7 mouse cellular contexts compared by ENCODE assay signal in genomic region chr15:79688268-79688956, GRCm38 (mm10). TPM values are rescaled to one million over a fixed set of nuclear protein-coding genes. Genes with fewer than 3 reads are reported as not detected.
DNase-seq lines count a peak whose midpoint lies in the region; ATAC-seq and TF ChIP-seq lines count a peak whose summit lies in the region.

No protein-coding gene starts in this region.

- intact Hi-C loops in left cerebral cortex, postnatal 10 days (cut with DNase I) = no loop called here

- peak overlapping the region; percentile 58; the same call in 1 of the 2 replicates for H3K9ac ChIP-seq in lung, postnatal 0 days (replicated peaks; ENCODE audit: low read depth)
- H3K9ac ChIP-seq in limb, embryonic 12.5 days (replicated peaks) = peak overlapping the region; percentile 93

- peak overlapping the region; percentile 66 for H3K4me2 ChIP-seq in lung, postnatal 0 days (replicated peaks; ENCODE audit: low read depth, low read length)
- peak overlapping the region; percentile 80 for H3K4me2 ChIP-seq in limb, embryonic 12.5 days

- H3K27ac ChIP-seq in lung, postnatal 0 days (ENCODE audit: low read length) = peak overlapping the region; percentile 98
- H3K27ac ChIP-seq in forebrain, embryonic 10.5 days = peak overlapping the region; percentile 93
- peak overlapping the region; percentile 97 for H3K27ac ChIP-seq in limb, embryonic 12.5 days
- peak overlapping the region; percentile 90 for H3K27ac ChIP-seq in small intestine, adult 2 months (ENCODE audit: insufficient read depth, low read depth, low read length)

- no peaks in the 10 kb centered on the region for H3K36me3 ChIP-seq in lung, postnatal 0 days (ENCODE audit: insufficient read depth, low read length)
- peaks cover 8% of the 10 kb centered on the region; the same call in 1 of the 2 replicates for H3K36me3 ChIP-seq in forebrain, embryonic 10.5 days (replicated peaks)
- no peaks in the 10 kb centered on the region for H3K36me3 ChIP-seq in limb, embryonic 12.5 days
- no peaks in the 10 kb centered on the region for H3K36me3 ChIP-seq in small intestine, adult 2 months (ENCODE audit: control insufficient read depth, insufficient read depth, low read length)

- H3K4me3 ChIP-seq in lung, postnatal 0 days (ENCODE audit: low read depth, low read length) = peak overlapping the region; percentile 63
- H3K4me3 ChIP-seq in forebrain, embryonic 10.5 days = peak overlapping the region; percentile 96
- H3K4me3 ChIP-seq in limb, embryonic 12.5 days (replicated peaks) = peak overlapping the region; percentile 88
- peak overlapping the region; percentile 80 for H3K4me3 ChIP-seq in small intestine, adult 2 months (ENCODE audit: low read depth, low read length)

- peak; percentile 54 for TF ChIP-seq EP300 in lung, postnatal 0 days (IDR thresholded peaks at IDR 0.05)

- no peak for DNase-seq in lung, postnatal 0 days (ENCODE audit: low spot score)
- DNase-seq in lung, postnatal 25 days (ENCODE audit: low spot score) = no peak
- DNase-seq in forebrain, embryonic 10.5 days (ENCODE audit: extremely low spot score, low spot score) = no peak
- no peak for DNase-seq in left cerebral cortex, postnatal 10 days (ENCODE audit: extremely low spot score in 1 of 2, low spot score in 2 of 2)
- DNase-seq in cerebellum, postnatal 36 days = no peak

- no peak for TF ChIP-seq CTCF in lung, postnatal 0 days (IDR thresholded peaks at IDR 0.05)
- TF ChIP-seq CTCF in small intestine, adult 2 months (IDR thresholded peaks at IDR 0.05; ENCODE audit: extremely low read depth, insufficient read length, insufficient replicate concordance, low read depth, low read length) = no peak

- H3K9me3 ChIP-seq in lung, postnatal 0 days (ENCODE audit: low read length) = no peaks in the 10 kb centered on the region
- no peaks in the 10 kb centered on the region for H3K9me3 ChIP-seq in forebrain, embryonic 10.5 days
- no peaks in the 10 kb centered on the region for H3K9me3 ChIP-seq in limb, embryonic 12.5 days

- H3K27me3 ChIP-seq in lung, postnatal 0 days (replicated peaks; ENCODE audit: insufficient read depth, low read length) = no peaks in the 10 kb centered on the region
- peaks cover 4% of the 10 kb centered on the region; the same call in 1 of the 2 replicates for H3K27me3 ChIP-seq in forebrain, embryonic 10.5 days (ENCODE audit: poor library complexity, severe bottlenecking)
- H3K27me3 ChIP-seq in limb, embryonic 12.5 days = no peaks in the 10 kb centered on the region
- no peaks in the 10 kb centered on the region for H3K27me3 ChIP-seq in small intestine, adult 2 months (ENCODE audit: control insufficient read depth, insufficient read depth, low read length)

- ATAC-seq in lung, postnatal 0 days = no peak
- ATAC-seq in limb, embryonic 12.5 days (ENCODE audit: insufficient number of reproducible peaks, insufficient read depth, low FRiP score, low TSS enrichment, low read depth) = no peak

- H3K4me1 ChIP-seq in lung, postnatal 0 days (ENCODE audit: insufficient read depth, low read depth, low read length) = peaks cover 27% of the 10 kb centered on the region
- H3K4me1 ChIP-seq in forebrain, embryonic 10.5 days = peaks cover 82% of the 10 kb centered on the region
- peaks cover 55% of the 10 kb centered on the region for H3K4me1 ChIP-seq in limb, embryonic 12.5 days (replicated peaks)
- H3K4me1 ChIP-seq in small intestine, adult 2 months (ENCODE audit: control insufficient read depth, insufficient read depth, insufficient read length, low read length) = peaks cover 26% of the 10 kb centered on the region; the same call in 1 of the 2 replicates

- TF ChIP-seq POLR2A in small intestine, adult 2 months (IDR thresholded peaks at IDR 0.05; ENCODE audit: low read depth, low read length) = no peak

- 2% methylated on average over 8 of the region's 8 CpGs for WGBS in lung, postnatal 0 days
- 4% methylated on average over 8 of the region's 8 CpGs for WGBS in forebrain, embryonic 10.5 days
- WGBS in limb, embryonic 12.5 days = 3% methylated on average over 8 of the region's 8 CpGs
- 4% methylated on average over 8 of the region's 8 CpGs for WGBS in small intestine, adult 2 months

RNA-seq across cellular contexts. Expression of gene Josd1, which starts 0.7 kb away (rescaled TPM):
- polyA plus RNA-seq in lung, postnatal 0 days (2015; fragmentation: Nextera tagmentation; extraction: Ambion mirVana) = 12.7 and 13.9 TPM in 2 replicates
- 16.6 and 18.6 TPM in 2 replicates for polyA plus RNA-seq in forebrain, embryonic 10.5 days (2016; fragmentation: Nextera tagmentation; extraction: Ambion mirVana)
- polyA plus RNA-seq in limb, embryonic 12.5 days (2016; fragmentation: Nextera tagmentation; extraction: Ambion mirVana) = 33.0 and 36.1 TPM in 2 replicates
- polyA plus RNA-seq in small intestine, adult 2 months (2012; rRNA removed) = 9.5 and 14.2 TPM in 2 replicates
- total RNA-seq in left cerebral cortex, postnatal 10 days (2021) = 10 to 100 TPM; 43.7 to 46.1 TPM

RNA-seq across cellular contexts. Expression of gene Gtpbp1, which starts 2.2 kb away (rescaled TPM):
- polyA plus RNA-seq in lung, postnatal 0 days (2015; fragmentation: Nextera tagmentation; extraction: Ambion mirVana) = 16.9 and 17.9 TPM in 2 replicates
- polyA plus RNA-seq in forebrain, embryonic 10.5 days (2016; fragmentation: Nextera tagmentation; extraction: Ambion mirVana) = 48.3 and 52.5 TPM in 2 replicates
- 42.6 and 47.2 TPM in 2 replicates for polyA plus RNA-seq in limb, embryonic 12.5 days (2016; fragmentation: Nextera tagmentation; extraction: Ambion mirVana)
- polyA plus RNA-seq in small intestine, adult 2 months (2012; rRNA removed) = 18.6 and 34.9 TPM in 2 replicates
- 10 to 100 TPM; 44.9 to 48.5 TPM for total RNA-seq in left cerebral cortex, postnatal 10 days (2021)

RNA-seq across cellular contexts. Expression of gene Tomm22, which starts 17.8 kb away (rescaled TPM):
- polyA plus RNA-seq in lung, postnatal 0 days (2015; fragmentation: Nextera tagmentation; extraction: Ambion mirVana) = 167 and 168 TPM in 2 replicates
- 268 and 286 TPM in 2 replicates for polyA plus RNA-seq in forebrain, embryonic 10.5 days (2016; fragmentation: Nextera tagmentation; extraction: Ambion mirVana)
- polyA plus RNA-seq in limb, embryonic 12.5 days (2016; fragmentation: Nextera tagmentation; extraction: Ambion mirVana) = 217 and 238 TPM in 2 replicates
- 13.8 and 21.7 TPM in 2 replicates for polyA plus RNA-seq in small intestine, adult 2 months (2012; rRNA removed)
- 100 to 1,000 TPM; 108 to 112 TPM for total RNA-seq in left cerebral cortex, postnatal 10 days (2021)

RNA-seq across cellular contexts. Expression of gene Cby1, which starts 29.4 kb away (rescaled TPM):
- 43.5 and 45.3 TPM in 2 replicates for polyA plus RNA-seq in lung, postnatal 0 days (2015; fragmentation: Nextera tagmentation; extraction: Ambion mirVana)
- polyA plus RNA-seq in forebrain, embryonic 10.5 days (2016; fragmentation: Nextera tagmentation; extraction: Ambion mirVana) = 79.1 and 80.3 TPM in 2 replicates
- polyA plus RNA-seq in limb, embryonic 12.5 days (2016; fragmentation: Nextera tagmentation; extraction: Ambion mirVana) = 49.9 and 57.6 TPM in 2 replicates
- polyA plus RNA-seq in small intestine, adult 2 months (2012; rRNA removed) = 3.1 and 5.6 TPM in 2 replicates
- total RNA-seq in left cerebral cortex, postnatal 10 days (2021) = 10 to 100 TPM; 54.5 to 61.0 TPM

RNA-seq across cellular contexts. Expression of gene Fam227a, which starts 29.7 kb away (rescaled TPM):
- 1.2 and 1.3 TPM in 2 replicates for polyA plus RNA-seq in lung, postnatal 0 days (2015; fragmentation: Nextera tagmentation; extraction: Ambion mirVana)
- polyA plus RNA-seq in forebrain, embryonic 10.5 days (2016; fragmentation: Nextera tagmentation; extraction: Ambion mirVana) = 1.8 and 2.5 TPM in 2 replicates
- 2.1 and 2.5 TPM in 2 replicates for polyA plus RNA-seq in limb, embryonic 12.5 days (2016; fragmentation: Nextera tagmentation; extraction: Ambion mirVana)
- 0.06 and 0.25 TPM in 2 replicates for polyA plus RNA-seq in small intestine, adult 2 months (2012; rRNA removed)
- 10 to 100 TPM; 10.4 to 10.6 TPM for total RNA-seq in left cerebral cortex, postnatal 10 days (2021)
